Mouse (Mus musculus) right cerebral cortex, postnatal 25 days (tissue): Measurements from ENCODE around the gene Sec24b.

ENCODE experiments used
- DNase-seq: peaks from one replicate; pipeline ENCODE4 v3.0.0; 2022

The Sec24b gene

GRCm38 (mm10) chr3:130061281-130061680 lies at the start of gene Sec24b:
TSS of gene Sec24b (minus strand) at chr3:130061553.
- DNase-seq: peak; percentile 27

GRCm38 (mm10) chr3:130104471-130104870 lies 43.1 kb upstream of the Sec24b start:
- no peak for DNase-seq

GRCm38 (mm10) chr3:130103486-130103885 lies 42.1 kb upstream of the Sec24b start:
- no peak for DNase-seq

GRCm38 (mm10) chr3:130095160-130095781 lies 33.9 kb upstream of the Sec24b start:
- no peak for DNase-seq

GRCm38 (mm10) chr3:130094125-130094704 lies 32.9 kb upstream of the Sec24b start:
- DNase-seq: no peak

- no peak for DNase-seq
Observed at GRCm38 (mm10) chr3:130090460-130090859, 29.1 kb upstream of the Sec24b start.

- no peak for DNase-seq
Observed at GRCm38 (mm10) chr3:130088654-130089053, 27.3 kb upstream of the Sec24b start.

GRCm38 (mm10) chr3:130087466-130087865 lies 26.1 kb upstream of the Sec24b start:
- DNase-seq: no peak

- DNase-seq: no peak
Observed at GRCm38 (mm10) chr3:130086372-130087080, 25.2 kb upstream of the Sec24b start.

GRCm38 (mm10) chr3:130083312-130083711 lies 22.0 kb upstream of the Sec24b start:
- no peak for DNase-seq

GRCm38 (mm10) chr3:130080666-130081065 lies 19.3 kb upstream of the Sec24b start:
- no peak for DNase-seq

GRCm38 (mm10) chr3:130079794-130080193 lies 18.4 kb upstream of the Sec24b start:
- peak; percentile 43 for DNase-seq

- DNase-seq: no peak
Observed at GRCm38 (mm10) chr3:130077291-130077690, 15.9 kb upstream of the Sec24b start.

GRCm38 (mm10) chr3:130075746-130076145 lies 14.4 kb upstream of the Sec24b start:
- no peak for DNase-seq

GRCm38 (mm10) chr3:130073085-130073484 lies 11.7 kb upstream of the Sec24b start:
- no peak for DNase-seq

GRCm38 (mm10) chr3:130071918-130072317 lies 10.6 kb upstream of the Sec24b start:
- DNase-seq: no peak

GRCm38 (mm10) chr3:130060396-130061029 lies 840 bp downstream of the Sec24b start:
- DNase-seq: peak; percentile 90

- DNase-seq: peak; percentile 26
Observed at GRCm38 (mm10) chr3:130059805-130060395, 1.5 kb downstream of the Sec24b start.

- DNase-seq: no peak
Observed at GRCm38 (mm10) chr3:130058488-130058887, 2.9 kb downstream of the Sec24b start.

GRCm38 (mm10) chr3:130057569-130058345 lies 3.6 kb downstream of the Sec24b start:
- DNase-seq: no peak

- no peak for DNase-seq
Observed at GRCm38 (mm10) chr3:130055416-130056385, 5.7 kb downstream of the Sec24b start.
